Mouse (Mus musculus) cortical plate, adult 2 months (tissue): ENCODE measurements around the gene Hes1. TPM values are rescaled to one million over a fixed set of nuclear protein-coding genes. Genes with fewer than 3 reads are reported as not detected.

Source experiments
- H3K27ac ChIP-seq: fragments of 200-500 bp; 2 replicates; pipeline ENCODE4 v1.5.1; 2012; ENCODE audit warnings: low read length, control low read depth, inconsistent platforms; ENCODE audit not compliant: insufficient read depth
- H3K4me1 ChIP-seq: fragments of 200-500 bp; 2 replicates; pipeline ENCODE4 v1.6.1; 2011; ENCODE audit warnings: low read length; ENCODE audit not compliant: control insufficient read depth, insufficient read depth
- H3K4me3 ChIP-seq: fragments of 200-500 bp; 2 replicates; pipeline ENCODE4 v1.5.1; 2011; ENCODE audit warnings: mild to moderate bottlenecking, low read length, control low read depth; ENCODE audit not compliant: insufficient read depth
- CTCF ChIP-seq: fragments of 200-500 bp; IDR thresholded peaks from 2 replicates; pipeline ENCODE4 v1.5.1; 2011; ENCODE audit warnings: mild to moderate bottlenecking, control low read depth, low read length; ENCODE audit not compliant: insufficient read depth; ENCODE audit errors: extremely low read depth
- POLR2A ChIP-seq: fragments of 200-500 bp; IDR thresholded peaks from 2 replicates; pipeline ENCODE4 v1.6.1; 2011; ENCODE audit warnings: mild to moderate bottlenecking, low read length, control low read depth; ENCODE audit not compliant: insufficient read depth; ENCODE audit errors: extremely low read depth
- polyA plus RNA-seq: library from polyadenylated mRNA; depleted of rRNA; stranded (reverse); fragments of >200 nt; gene quantifications from 2 replicates; pipeline ENCODE4 v1.2.3, GENCODE M21; 2012; rRNA removed

Hes1 gene
- polyA plus RNA-seq, 1 experiment, result 26.8 TPM

DNA sequence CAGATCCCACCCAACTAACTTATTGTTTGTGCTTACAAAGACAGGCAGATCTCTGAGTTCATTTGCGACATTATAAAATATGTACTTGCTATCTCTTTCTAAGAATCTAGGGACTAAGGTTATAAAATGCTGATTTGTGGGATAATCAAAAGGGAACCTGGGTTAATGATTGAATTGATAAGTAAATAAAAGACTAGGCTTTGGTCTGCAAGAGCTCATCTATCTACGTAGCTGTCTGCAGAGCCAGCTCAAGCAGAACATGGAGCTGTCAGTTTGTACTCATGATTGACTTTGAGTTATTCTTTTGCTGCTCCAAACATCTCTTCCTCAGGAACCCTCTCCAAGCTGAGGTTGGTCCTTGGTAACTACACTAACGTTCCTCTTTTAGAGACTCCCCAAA is 46.3 kb downstream of the Hes1 start:
- TF ChIP-seq CTCF (no peak), POLR2A (no peak)
- Histone ChIP-seq H3K27ac (no peak overlapping the region), H3K4me3 (no peak overlapping the region), H3K4me1 (no peaks in the 10 kb centered on the region)

- TF ChIP-seq POLR2A (no peak), CTCF (no peak)
- no peak overlapping the region for H3K27ac ChIP-seq
- H3K4me3 ChIP-seq, result no peak overlapping the region
- no peaks in the 10 kb centered on the region for H3K4me1 ChIP-seq
These were observed 46.9 kb downstream of the Hes1 start for GRCm38 (mm10) chr16:30111069-30111468.

- H3K4me1 ChIP-seq, result no peaks in the 10 kb centered on the region
- H3K27ac ChIP-seq, result no peak overlapping the region
- no peak overlapping the region for H3K4me3 ChIP-seq
- TF ChIP-seq POLR2A (no peak), CTCF (no peak)
These were observed 47.4 kb downstream of the Hes1 start for GRCm38 (mm10) chr16:30111566-30111965.

GRCm38 (mm10) chr16:30113170-30113569 is 49.0 kb downstream of the Hes1 start:
- H3K4me3 ChIP-seq, result no peak overlapping the region
- H3K27ac ChIP-seq, result no peak overlapping the region
- H3K4me1 ChIP-seq, result no peaks in the 10 kb centered on the region
- TF ChIP-seq POLR2A (no peak), CTCF (no peak)

DNA sequence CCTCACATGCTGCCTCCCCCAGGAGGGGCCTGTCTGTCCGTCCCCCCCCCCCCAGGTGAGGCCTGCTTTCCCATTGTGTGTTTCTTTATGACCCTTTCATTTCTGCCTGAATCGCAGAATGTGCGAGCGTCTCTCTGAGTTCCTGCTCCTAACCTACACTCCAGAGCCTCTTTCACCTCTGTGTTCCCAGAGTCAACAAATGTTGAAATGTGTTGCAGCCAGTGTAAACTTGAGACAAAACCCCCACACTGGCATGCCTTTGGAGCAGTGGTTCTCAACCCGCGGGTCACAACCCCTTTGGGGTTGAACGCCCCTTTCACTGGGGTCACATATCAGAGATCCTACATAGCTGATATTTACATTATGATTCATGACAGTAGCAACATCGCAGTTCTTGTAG is 49.6 kb downstream of the Hes1 start:
- Histone ChIP-seq H3K4me1 (no peaks in the 10 kb centered on the region), H3K27ac (no peak overlapping the region), H3K4me3 (no peak overlapping the region)
- TF ChIP-seq CTCF, result no peak
- TF ChIP-seq POLR2A, result no peak

DNA sequence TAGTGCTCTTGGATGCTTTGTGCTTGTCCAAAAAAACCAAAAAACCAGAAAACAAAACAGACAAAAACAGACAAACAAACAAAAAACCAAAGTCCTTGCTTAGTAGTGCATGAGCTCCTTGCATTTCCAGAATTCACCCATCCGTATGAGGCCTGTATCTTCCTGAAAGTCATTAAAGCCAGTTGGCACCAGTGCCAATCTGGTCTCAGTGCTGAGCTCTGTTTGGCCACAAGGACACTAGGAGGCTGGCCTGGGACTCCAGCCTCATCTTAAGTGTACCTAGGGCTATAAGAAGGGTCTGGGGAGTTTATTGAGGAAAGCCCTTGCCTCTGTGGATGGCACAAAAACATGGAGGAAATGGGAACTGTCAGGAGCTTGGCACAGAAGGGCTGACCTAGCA is 50.3 kb downstream of the Hes1 start:
- Histone ChIP-seq H3K4me1 (no peaks in the 10 kb centered on the region), H3K4me3 (no peak overlapping the region), H3K27ac (no peak overlapping the region)
- TF ChIP-seq CTCF, result no peak
- TF ChIP-seq POLR2A, result no peak

Other genes starting within 250 kb of the Hes1 start
- not detected in 2 replicates for gene Cpn2, start 203.1 kb downstream of the Hes1 start, polyA plus RNA-seq
- not detected in 2 replicates for gene Lrrc15, start 218.9 kb downstream of the Hes1 start, polyA plus RNA-seq
- 0.84 and 1.2 TPM in 2 replicates for gene Gp5, start 246.4 kb downstream of the Hes1 start, polyA plus RNA-seq